Mouse (Mus musculus) limb, embryonic 11.5 days (tissue): ENCODE results near the gene Aim2. TPM values are rescaled to one million over a fixed set of nuclear protein-coding genes. Genes with fewer than 3 reads are reported as not detected.
"Not testable (repeated sequence)": the region's sequence is repeated elsewhere in the genome, so short reads cannot be mapped to it uniquely, and the experiment has no call there.

ENCODE experiments used
- ATAC-seq: fragments of 200-750 bp; cut with Nextera tagmentation; 2 replicates; pipeline ENCODE4 v1.8.0; 2017; ENCODE audit warnings: low read depth; ENCODE audit not compliant: insufficient number of reproducible peaks, low FRiP score, low TSS enrichment
- DNase-seq: peaks from one replicate; pipeline ENCODE4 v3.0.0-alpha.2; 2015; ENCODE audit warnings: low spot score
- H3K27ac ChIP-seq: fragments of 300-500 bp; sonication (generic); replicated peaks from 2 replicates; pipeline ENCODE4 v1.5.1; 2014; ENCODE audit warnings: low read depth, mild to moderate bottlenecking, low read length
- H3K27me3 ChIP-seq: fragments of 300-500 bp; sonication (generic); 2 replicates; pipeline ENCODE4 v1.6.1; 2014; ENCODE audit warnings: mild to moderate bottlenecking, low read length, mixed read lengths; ENCODE audit not compliant: control insufficient read depth, insufficient read depth
- H3K36me3 ChIP-seq: fragments of 300-500 bp; sonication (generic); 2 replicates; pipeline ENCODE4 v1.6.1; 2014; ENCODE audit warnings: mild to moderate bottlenecking, low read length, moderate library complexity, mixed read lengths; ENCODE audit not compliant: control insufficient read depth, insufficient read depth
- H3K4me1 ChIP-seq: fragments of 300-500 bp; sonication (generic); 2 replicates; pipeline ENCODE4 v1.6.1; 2014; ENCODE audit warnings: low read length, mixed read lengths; ENCODE audit not compliant: control insufficient read depth, insufficient read depth
- H3K4me2 ChIP-seq: fragments of 300-500 bp; sonication (generic); 2 replicates; pipeline ENCODE4 v1.6.1; 2014; ENCODE audit warnings: low read depth, mild to moderate bottlenecking, moderate library complexity; ENCODE audit not compliant: severe bottlenecking
- H3K4me3 ChIP-seq: fragments of 300-500 bp; sonication (generic); 2 replicates; pipeline ENCODE4 v1.5.1; 2014; ENCODE audit warnings: low read depth, low read length
- H3K9ac ChIP-seq: fragments of 300-500 bp; sonication (generic); 2 replicates; pipeline ENCODE4 v1.6.1; 2014; ENCODE audit warnings: mild to moderate bottlenecking, low read length
- H3K9me3 ChIP-seq: fragments of 300-500 bp; sonication (generic); 2 replicates; pipeline ENCODE4 v1.6.1; 2016; ENCODE audit warnings: low read length; ENCODE audit not compliant: control insufficient read depth
- WGBS: fragments of 180-500 bp; shearing (Covaris S2); extraction: QIAGEN DNeasy Blood & Tissue Kit; methylation state at CpG from one replicate; pipeline ENCODE4 v1.1.7; 2014; 5-methylcytosine and 5-hydroxymethylcytosine counted together
- polyA plus RNA-seq: library from polyadenylated mRNA; unstranded; fragments of >200 nt; fragmentation: Nextera tagmentation; extraction: Ambion mirVana; gene quantifications from 2 replicates; pipeline ENCODE4 v1.2.1, GENCODE M21; 2014

Gene Aim2
- polyA plus RNA-seq: 1.2 and 2.5 TPM in 2 replicates

- Histone ChIP-seq H3K9me3 (no peaks in the 10 kb centered on the region), H3K27me3 (no peaks in the 10 kb centered on the region), H3K27ac (no peak within 1 kb of the TSS), H3K4me1 (peaks cover 5% of the 10 kb centered on the region; the same call in 1 of the 2 replicates), H3K4me2 (peak within 1 kb of the TSS; percentile 29; the same call in 1 of the 2 replicates), H3K4me3 (peak within 1 kb of the TSS; percentile 16; the same call in 1 of the 2 replicates), H3K9ac (no peak within 1 kb of the TSS), H3K36me3 (no peaks in the 10 kb centered on the region)
- ATAC-seq (peak; percentile 13; the same call in 1 of the 2 replicates), DNase-seq (no peak)
- WGBS: 15% methylated on average over 10 of the region's 10 CpGs
These were observed at the start of gene Aim2 for GRCm38 (mm10) chr1:173350372-173350957. Aim2 (plus strand) TSS chr1:173350879.

GRCm38 (mm10) chr1:173302795-173303194, 47.9 kb upstream of the Aim2 start:
- H3K27ac ChIP-seq, H3K36me3 ChIP-seq, H3K27me3 ChIP-seq, DNase-seq, H3K4me1 ChIP-seq, H3K4me3 ChIP-seq, H3K4me2 ChIP-seq, H3K9ac ChIP-seq, ATAC-seq, H3K9me3 ChIP-seq: not testable (repeated sequence)
- WGBS: 67% methylated on average over 3 of the region's 3 CpGs

- not testable (repeated sequence) for H3K27ac ChIP-seq, H3K36me3 ChIP-seq, H3K4me3 ChIP-seq, H3K9me3 ChIP-seq, H3K9ac ChIP-seq, H3K4me2 ChIP-seq, ATAC-seq, H3K27me3 ChIP-seq, H3K4me1 ChIP-seq
- WGBS: 82% methylated on average over 7 of the region's 7 CpGs
- DNase-seq: peak; percentile 11
These were observed 37.1 kb upstream of the Aim2 start for GRCm38 (mm10) chr1:173313535-173314050.

- no peak overlapping the region for H3K9ac ChIP-seq
- no peaks in the 10 kb centered on the region for H3K27me3 ChIP-seq
- WGBS: 85% methylated on average over 3 of the region's 3 CpGs
These were observed 35.0 kb upstream of the Aim2 start for GRCm38 (mm10) chr1:173315725-173316124.

GRCm38 (mm10) chr1:173317925-173318477, 32.7 kb upstream of the Aim2 start:
- H3K4me1 ChIP-seq: no peaks in the 10 kb centered on the region
- 86% methylated on average over 2 of the region's 2 CpGs for WGBS

More at GRCm38 (mm10) chr1:173315725-173316124, 35.0 kb upstream of the Aim2 start:
- no peak overlapping the region for H3K27ac ChIP-seq
- H3K9me3 ChIP-seq: no peaks in the 10 kb centered on the region
- no peak overlapping the region for H3K4me3 ChIP-seq
- no peaks in the 10 kb centered on the region for H3K36me3 ChIP-seq
- DNase-seq (peak; percentile 0), ATAC-seq (no peak)
- H3K4me1 ChIP-seq: no peaks in the 10 kb centered on the region
- no peak overlapping the region for H3K4me2 ChIP-seq

GRCm38 (mm10) chr1:173321593-173322248, 29.0 kb upstream of the Aim2 start:
- ATAC-seq (no peak), DNase-seq (no peak)
- H3K36me3 ChIP-seq: no peaks in the 10 kb centered on the region
- H3K4me1 ChIP-seq: no peaks in the 10 kb centered on the region
- H3K9ac ChIP-seq: no peak overlapping the region
- 81% methylated on average over 8 of the region's 8 CpGs for WGBS
- no peak overlapping the region for H3K4me2 ChIP-seq
- H3K9me3 ChIP-seq: no peaks in the 10 kb centered on the region
- no peak overlapping the region for H3K4me3 ChIP-seq
- no peak overlapping the region for H3K27ac ChIP-seq
- H3K27me3 ChIP-seq: no peaks in the 10 kb centered on the region

More at GRCm38 (mm10) chr1:173317925-173318477, 32.7 kb upstream of the Aim2 start:
- H3K27me3 ChIP-seq: no peaks in the 10 kb centered on the region
- no peak overlapping the region for H3K27ac ChIP-seq
- H3K9ac ChIP-seq: no peak overlapping the region
- no peak for ATAC-seq
- no peaks in the 10 kb centered on the region for H3K36me3 ChIP-seq
- DNase-seq: no peak
- H3K9me3 ChIP-seq: no peaks in the 10 kb centered on the region
- H3K4me2 ChIP-seq: no peak overlapping the region
- H3K4me3 ChIP-seq: no peak overlapping the region

- H3K9ac ChIP-seq: no peak overlapping the region
- H3K27ac ChIP-seq: no peak overlapping the region
- H3K27me3 ChIP-seq: no peaks in the 10 kb centered on the region
- no peaks in the 10 kb centered on the region for H3K36me3 ChIP-seq
- 72% methylated on average over 6 of the region's 6 CpGs for WGBS
- no peak for DNase-seq
- H3K4me2 ChIP-seq: no peak overlapping the region
- no peak for ATAC-seq
- no peak overlapping the region for H3K4me3 ChIP-seq
- H3K4me1 ChIP-seq: no peaks in the 10 kb centered on the region
- no peaks in the 10 kb centered on the region for H3K9me3 ChIP-seq
These were observed 28.4 kb upstream of the Aim2 start for GRCm38 (mm10) chr1:173322249-173322627.

- 33% methylated on average over 5 of the region's 5 CpGs for WGBS
- Histone ChIP-seq H3K9ac (no peak overlapping the region), H3K4me2 (no peak overlapping the region), H3K4me3 (no peak overlapping the region), H3K36me3 (no peaks in the 10 kb centered on the region), H3K27me3 (no peaks in the 10 kb centered on the region), H3K27ac (no peak overlapping the region), H3K9me3 (no peaks in the 10 kb centered on the region), H3K4me1 (no peaks in the 10 kb centered on the region)
- DNase-seq (peak; percentile 55), ATAC-seq (no peak)
These were observed 26.7 kb upstream of the Aim2 start for GRCm38 (mm10) chr1:173323839-173324585.
